Mouse (Mus musculus): ENCODE measurements around the gene Spata33. TPM values are rescaled to one million over a fixed set of nuclear protein-coding genes. Genes with fewer than 3 reads are reported as not detected.
"Not testable (repeated sequence)": the region's sequence is repeated elsewhere in the genome, so short reads cannot be mapped to it uniquely, and the experiment has no call there.

The Spata33 gene
- 1 to 10 TPM; 6.0 to 7.9 (median 6.2) TPM for total RNA-seq (2022)

DNA sequence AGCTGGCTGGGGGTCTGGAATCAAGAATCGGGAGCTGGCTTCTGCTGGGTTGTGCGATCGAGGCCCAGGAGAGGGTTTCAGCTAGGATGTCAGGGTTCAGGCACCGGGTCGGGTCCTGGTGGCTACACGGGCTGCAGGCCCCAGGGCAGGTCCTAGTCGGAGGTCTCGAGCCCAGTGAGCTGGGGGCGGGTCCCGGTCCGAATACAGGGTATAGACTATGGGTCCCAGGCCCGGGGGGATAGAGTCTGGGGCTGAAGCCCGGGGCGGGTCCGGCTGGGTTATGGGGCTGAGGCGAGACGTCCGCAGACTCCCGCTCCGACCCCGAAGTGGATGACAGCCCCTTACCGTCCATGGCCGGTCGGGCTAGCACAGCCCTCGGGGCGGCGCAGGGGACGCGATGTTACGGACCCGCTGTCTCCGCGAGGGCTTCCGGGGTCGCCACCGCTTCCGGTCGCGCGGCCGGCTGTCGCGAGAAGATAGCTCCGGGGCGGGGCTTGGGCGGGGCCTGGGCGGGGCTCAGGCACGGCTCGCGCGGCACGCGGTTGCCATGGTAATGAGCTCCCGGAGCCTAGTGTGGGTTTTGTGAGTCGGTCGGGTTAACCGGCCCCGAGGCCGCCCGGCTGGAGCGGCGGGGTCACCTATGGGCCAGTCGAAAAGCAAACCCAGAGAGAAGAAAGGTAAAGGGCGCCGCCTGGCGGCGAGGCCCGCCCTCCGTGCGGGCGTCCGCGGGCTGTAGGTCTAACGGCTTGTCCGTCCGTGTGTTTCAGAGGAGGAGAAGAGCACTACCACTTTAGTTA lies at the start of gene Spata33, which contains the start of gene Chmp1a:
Spata33 (plus strand) TSS at position 512 of the 797 bp plus-strand sequence.
Chmp1a (minus strand) TSS at position 443 of the 797 bp plus-strand sequence.
- DNase-seq (ENCODE audit: low spot score in 2 of 2): peak; percentile 72 to 87

DNA sequence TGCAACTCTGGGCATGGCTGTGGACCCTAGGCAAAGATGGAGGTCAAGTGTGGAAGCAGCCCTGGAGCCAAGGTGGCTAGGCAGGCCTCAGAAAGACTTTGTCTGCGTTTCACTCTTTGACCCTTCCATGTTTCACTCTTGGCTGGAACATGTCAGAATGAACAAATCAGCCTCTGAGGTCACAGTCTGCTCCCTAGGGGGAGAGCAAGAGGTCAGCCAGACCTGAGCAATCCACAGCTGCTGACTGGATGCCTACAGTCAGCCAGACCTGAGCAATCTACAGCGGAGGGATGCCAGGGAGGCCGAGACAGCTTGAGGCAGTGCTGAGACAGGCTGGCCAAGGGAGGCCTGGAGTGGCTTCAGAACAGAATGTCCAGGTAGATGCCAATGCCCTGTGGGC lies 31.2 kb upstream of the Spata33 start:
- no peak for DNase-seq (ENCODE audit: low spot score in 2 of 2)

DNA sequence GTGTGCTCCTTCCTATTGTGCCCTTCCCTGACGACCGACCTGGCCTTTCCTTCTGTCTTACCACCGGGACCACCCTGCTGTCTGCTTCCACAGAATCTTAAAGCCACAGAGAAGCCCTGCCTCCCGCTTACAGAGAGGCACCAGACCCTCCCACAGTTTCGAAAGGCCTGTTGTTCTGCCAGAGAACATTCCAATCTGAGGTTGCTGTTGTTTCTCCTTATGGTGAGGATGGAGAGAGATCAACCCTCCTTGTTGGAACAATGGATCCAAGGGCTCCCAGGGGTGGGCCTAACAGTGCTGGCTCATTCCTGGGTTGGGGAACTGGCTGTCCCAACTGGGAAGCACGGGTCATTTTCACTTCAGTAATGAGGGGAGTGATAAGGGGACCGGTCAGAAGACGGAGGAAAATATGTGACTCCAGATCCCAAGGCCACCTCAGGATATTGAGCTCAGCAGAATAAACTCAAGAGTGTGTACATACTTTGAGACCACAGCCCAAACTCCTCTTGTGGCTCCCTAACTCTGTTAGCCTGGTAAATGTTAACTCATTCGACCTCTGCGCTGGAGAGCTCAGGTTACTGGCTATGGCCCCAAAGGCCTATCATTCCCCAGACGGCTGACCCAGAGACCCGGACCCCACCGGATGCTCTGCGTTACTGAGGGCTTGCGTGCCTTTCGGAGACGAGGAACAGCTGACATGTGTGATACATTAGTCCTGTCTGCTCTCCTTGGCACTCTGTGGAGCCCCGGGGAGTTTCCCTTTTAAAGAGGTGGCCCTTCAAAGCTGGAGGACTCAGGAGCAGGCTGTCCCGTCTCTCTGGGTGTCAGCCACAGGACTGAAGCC lies 26.8 kb upstream of the Spata33 start, which contains the start of gene Dpep1:
Dpep1 (plus strand) TSS at position 677 of the 844 bp plus-strand sequence.
- no peak for DNase-seq (ENCODE audit: low spot score in 2 of 2)

DNA sequence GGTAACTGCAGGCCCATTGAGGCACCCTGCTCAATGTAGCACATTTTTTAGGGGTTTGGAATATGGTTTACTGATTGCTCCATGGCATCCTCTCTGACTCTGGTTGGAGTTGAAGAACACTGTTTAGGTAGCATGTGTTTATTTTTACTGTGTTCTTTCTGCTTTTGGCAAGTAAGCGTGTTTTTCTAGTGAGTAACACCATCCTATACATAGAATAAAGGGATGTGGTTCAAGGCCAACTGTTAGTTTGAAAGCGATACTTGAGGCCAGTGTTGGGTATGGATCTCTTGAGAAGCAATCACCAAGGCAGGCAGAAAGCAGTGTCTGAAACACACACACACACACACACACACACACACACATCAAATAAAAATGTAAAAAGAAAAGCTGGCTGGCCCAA lies 24.6 kb upstream of the Spata33 start:
- no peak for DNase-seq (ENCODE audit: low spot score in 2 of 2)

DNA sequence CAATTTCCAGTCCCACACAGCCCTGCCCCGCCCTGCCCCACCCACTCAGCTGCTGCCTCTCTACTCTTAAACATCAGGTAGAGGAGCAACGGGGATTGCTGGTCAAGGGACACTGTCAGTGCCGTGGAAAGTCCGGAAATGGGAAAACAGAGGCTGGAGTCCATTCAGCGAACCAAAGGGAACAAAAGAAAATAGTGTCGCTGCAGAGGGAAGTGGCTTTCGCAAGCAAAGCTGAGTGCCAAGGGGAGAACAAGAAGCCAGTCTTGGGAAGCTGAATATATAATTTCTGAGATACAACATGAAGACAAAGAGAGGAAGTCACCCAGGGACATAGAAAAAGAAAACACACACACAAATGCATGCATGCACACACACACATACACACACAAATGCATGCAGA lies 23.8 kb upstream of the Spata33 start:
- no peak for DNase-seq (ENCODE audit: low spot score in 2 of 2)

DNA sequence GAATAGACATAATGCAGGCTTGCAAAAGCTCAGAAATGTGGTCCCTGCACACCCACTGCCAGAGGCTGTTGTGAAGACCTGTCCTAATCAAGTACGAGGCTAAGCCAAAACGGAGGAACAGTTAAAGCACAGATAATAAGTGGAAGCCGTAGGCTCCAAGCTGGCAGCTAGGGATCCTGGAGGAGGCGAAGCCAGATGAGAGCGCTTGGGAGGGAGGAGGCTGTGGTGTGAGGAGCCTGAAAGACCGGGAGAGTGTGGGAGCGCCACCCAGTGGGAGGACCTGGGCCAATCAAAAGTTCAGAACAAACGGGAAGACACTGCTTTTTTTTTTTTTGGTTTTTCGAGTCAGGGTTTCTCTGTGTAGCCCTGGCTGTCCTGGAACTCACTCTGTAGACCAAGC lies 22.0 kb upstream of the Spata33 start:
- DNase-seq (ENCODE audit: low spot score in 2 of 2): peak; percentile 62

DNA sequence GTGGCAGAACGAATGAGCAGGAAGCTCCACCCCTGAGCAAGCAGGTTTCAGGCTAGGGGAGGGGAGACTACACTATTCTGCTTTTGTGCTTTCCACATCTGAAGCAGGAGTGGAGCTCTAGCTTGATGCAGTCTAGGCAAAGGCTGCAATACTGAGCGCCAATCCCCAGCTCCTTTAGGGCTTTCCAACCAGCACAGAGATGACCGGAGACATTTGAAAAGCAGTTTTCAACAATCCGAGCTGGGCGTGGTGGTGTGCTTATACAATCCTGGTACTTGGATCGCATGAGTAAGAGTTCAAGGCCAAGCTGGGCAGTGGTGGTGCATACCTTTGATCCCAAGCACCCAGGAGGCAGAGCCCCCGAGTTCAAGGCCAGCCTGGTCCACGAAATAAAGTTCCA lies 20.7 kb upstream of the Spata33 start:
- DNase-seq (ENCODE audit: low spot score in 2 of 2): no peak

DNA sequence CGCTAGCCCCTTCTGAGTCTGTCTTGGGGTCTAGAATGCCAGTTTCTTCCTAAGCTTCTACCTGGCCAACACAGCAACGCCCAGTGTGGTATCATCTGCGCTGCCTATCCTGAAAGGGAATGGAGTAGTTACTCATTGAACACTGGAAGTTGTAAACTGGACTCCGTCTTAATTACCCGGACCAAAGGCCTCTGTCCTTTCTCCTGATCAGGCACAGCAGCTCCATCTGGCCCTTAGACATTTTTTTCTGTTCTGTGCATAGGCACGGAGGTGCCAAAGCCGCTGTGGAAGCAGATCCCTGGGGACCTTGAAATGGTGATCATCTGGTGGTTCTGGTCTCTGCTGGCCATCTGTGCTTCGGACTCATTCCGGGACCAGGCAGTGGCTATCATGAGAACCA lies 18.9 kb upstream of the Spata33 start:
- DNase-seq (ENCODE audit: low spot score in 2 of 2): no peak

DNA sequence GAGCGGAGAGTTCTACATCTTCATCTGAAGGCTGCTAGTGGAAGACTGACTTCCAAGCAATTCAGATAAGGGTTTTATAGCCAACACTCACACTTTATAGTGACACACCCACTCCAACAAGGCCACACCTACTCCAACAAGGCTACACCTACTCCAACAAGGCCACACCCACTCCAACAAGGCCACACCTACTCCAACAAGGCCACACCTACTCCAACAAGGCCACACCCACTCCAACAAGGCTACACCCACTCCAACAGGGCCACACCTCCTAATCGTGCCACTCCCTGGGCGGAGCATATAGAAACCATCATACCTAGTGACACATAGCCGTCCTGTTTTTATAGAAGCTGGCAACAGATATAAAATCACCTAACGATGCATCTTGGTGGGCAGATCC lies 15.6 kb upstream of the Spata33 start:
- DNase-seq (ENCODE audit: low spot score in 2 of 2): not testable (repeated sequence)

DNA sequence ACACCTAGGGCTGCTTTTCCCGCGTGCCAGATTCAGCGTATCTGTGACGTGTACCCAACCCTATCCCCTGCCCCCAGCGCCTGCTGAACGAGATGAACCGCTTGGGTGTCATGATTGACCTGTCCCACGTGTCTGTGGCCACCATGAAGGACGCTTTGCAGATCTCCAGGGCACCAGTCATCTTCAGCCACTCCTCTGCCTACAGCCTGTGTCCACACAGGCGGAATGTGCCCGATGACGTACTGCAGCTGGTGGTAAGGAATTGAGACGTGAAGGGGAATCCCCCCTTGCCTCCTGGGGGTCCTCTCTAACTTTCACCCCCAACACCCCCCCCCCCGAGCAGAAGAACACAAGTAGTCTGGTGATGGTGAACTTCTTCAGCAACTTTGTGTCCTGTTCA lies 12.8 kb upstream of the Spata33 start:
- DNase-seq (ENCODE audit: low spot score in 2 of 2): no peak

DNA sequence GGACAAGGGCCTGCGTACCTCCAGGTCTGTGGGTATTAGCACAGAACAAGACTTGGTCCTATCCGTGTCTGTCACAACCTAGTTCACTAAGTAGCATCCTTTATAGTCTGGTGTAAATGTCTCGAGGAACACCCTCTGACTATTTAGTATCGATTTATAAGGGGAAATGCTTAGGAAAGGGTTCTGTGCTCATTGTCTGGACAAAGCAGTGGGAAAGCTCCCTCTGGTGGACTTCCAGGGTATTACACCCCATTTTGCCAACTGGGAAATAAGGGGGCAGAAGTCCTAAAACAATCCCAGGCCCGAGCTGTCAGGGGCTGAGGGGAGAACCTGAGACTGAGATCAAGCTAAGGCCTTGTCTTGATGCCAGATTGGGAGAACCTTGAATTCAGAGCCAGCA lies 10.3 kb upstream of the Spata33 start:
- DNase-seq (ENCODE audit: low spot score in 2 of 2): peak in 1 of 2 experiments; percentile 64

DNA sequence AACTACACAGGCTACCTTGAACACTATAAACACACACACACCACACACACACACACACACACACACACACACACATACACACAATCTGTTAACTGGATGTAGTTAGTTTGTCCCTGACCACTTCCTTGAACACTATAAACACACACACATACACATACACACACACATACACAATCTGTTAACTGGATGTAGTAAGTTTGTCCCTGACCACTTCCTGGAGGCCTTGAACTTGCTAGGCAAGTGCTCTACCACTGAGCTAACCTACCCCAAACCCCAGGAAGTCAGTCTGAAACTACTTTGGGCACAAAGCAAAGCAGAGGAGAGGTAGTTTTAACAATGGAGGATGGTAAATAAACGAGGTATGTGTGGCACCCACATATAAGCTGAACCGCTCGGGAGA lies 9.1 kb upstream of the Spata33 start:
- no peak for DNase-seq (ENCODE audit: low spot score in 2 of 2)

DNA sequence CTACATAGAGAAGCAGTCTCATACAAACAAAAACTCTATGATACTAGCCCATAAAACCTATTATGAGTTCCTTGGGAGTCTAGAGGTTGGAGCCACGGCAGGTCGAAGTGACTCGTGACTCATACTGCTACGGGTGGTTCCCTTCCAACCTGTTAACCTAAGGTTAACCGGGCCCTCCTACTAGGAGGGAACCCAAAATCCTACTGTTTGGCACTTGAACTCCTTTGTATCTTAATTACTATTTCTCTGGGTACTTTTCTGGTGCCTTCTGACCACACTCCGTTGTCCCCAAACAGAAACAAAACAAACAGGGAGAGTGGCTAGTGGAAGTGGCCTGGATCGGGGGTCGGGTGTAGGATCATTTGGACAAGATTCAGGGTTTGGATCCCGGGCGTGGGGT lies 756 bp upstream of the Spata33 start:
- DNase-seq (ENCODE audit: low spot score in 2 of 2): no peak

DNA sequence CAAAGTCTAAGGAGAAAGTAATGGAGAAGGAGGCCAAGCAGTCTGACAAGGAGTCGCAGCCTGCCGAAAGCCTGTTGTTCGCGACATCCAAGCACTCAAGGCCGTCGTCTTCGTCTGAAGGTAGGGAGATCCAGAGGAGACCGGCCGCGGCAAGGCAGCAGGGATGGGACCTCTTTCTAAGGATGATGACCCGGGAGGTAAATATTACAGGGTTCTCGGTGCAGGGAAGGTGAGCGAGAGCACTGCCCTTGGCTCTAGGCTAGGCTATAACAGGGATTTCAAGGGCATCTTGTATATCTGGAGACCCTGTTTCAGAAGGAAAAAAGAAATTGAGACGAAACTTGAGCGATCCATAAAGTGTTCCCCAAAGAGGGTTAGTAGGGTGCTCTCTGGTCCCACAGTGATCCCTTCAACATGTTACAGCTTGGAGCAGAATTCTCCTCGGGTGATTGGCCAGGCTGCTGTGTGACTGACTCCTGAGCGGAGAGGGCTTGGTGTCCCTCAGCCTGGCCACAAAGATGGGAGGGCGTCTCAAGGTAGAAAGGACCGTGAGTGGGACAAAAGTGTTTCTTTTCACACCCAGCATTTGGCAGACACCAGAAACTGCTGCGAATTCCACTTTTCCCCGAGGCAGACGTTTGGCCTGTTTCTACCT lies 613 bp downstream of the Spata33 start:
- DNase-seq (ENCODE audit: low spot score in 2 of 2): no peak

DNA sequence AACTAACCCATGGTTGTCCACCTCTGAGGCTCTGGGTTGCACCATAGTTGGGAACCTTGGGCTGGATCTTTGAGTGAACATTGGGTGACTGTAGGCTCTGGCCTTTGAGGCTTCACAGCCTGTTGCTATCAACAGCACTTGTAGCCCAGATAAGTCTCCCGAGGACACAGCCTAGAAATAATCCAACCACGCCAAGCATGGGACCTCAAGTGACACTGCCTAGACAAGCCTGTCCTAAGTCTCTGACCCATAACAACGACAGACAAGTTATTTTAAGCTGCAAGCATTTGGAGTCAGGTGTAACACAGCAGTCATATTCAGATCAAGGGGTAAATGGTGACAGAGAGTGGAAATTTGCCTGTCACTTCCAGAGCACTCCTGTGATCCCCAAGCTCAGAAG lies 2.8 kb downstream of the Spata33 start:
- no peak for DNase-seq (ENCODE audit: low spot score in 2 of 2)

DNA sequence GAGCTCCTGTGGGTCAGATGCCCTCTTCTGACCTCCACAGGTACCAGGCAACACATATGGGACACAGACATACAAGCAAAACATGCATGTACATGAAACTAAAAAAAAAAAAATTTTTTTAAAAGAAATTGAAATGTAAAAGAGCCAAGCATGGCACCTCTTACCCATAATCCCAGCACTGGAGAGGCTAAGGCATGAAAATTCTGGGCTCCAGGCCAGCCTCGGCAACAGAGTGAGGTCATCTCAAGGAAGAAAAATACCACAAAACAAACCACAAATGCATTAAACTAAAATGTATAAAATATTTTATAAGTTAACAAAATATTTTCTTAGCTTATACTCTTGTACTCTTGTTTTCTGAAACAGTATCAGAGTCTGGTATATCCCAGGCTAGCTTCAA lies 8.3 kb downstream of the Spata33 start:
- DNase-seq (ENCODE audit: low spot score in 2 of 2): no peak

DNA sequence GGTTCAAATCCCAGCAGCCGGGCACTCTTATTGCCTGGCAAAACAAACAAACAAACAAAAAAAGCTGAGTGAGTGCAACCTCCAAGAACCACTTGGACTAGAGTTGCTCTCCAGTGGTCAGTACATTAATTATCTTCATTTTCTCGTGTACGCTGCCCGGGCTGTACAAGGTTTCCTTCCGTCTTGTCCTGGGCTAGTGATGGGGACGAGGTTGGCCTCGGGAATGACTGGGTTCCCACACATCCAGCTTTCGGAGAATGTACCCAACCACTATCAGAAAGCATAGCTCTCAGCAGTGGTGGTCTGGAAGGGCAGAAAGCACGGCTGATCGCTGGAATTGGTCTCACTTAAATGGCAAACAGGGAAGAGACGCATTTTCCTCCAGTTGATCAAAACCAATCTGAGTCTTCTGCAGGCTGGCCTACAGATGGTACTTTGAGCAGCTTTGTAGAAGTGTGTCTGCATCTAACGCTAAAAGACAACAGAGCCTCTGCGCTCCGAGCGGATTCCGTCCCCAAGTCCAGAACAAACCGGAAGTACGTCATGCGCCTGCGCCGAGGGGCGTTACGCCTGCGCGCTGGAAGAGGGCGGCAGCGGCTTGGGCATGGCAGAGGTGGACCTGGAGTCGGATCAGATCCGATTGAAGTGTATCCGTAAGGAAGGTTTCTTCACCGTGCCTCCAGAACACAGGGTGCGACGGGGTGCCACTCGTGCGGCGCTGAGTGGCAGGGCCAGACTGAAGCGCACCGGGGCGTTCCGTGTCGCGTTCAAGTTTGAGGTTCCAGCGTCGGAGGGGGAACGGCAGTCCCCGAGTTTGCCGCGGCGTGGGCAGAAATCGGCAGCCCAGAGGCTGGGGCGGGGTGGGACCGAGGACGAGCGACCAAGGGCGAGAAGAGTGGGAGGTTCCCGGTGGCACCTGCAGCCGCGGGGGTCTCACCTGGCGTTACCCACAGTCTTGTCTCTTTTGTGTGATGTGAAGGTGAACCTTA lies 11.9 kb downstream of the Spata33 start, which contains the start of gene Cdk10:
Cdk10 (plus strand) TSS at position 565 of the 989 bp plus-strand sequence.
- DNase-seq (ENCODE audit: low spot score in 2 of 2): peak; percentile 89 to 95

DNA sequence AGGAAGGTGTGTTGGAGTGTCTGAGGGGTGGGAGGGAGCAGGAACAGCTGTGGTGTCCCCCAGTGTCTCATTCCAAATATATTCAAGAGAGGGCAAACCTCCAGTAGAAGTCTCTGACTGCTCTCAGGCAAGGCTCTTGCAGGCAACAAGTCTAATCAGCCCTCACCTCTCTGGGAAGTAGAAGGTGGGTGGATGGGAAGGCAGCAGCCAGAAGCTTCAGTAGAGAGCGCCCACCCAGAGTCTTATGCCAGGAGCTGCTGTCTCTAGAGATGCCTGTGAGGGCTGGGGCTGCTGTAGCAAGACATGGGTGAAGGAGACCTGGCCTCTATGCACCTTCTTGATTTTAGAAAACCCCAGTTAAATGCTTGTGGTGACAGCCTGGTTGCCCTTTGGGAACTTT lies 15.8 kb downstream of the Spata33 start:
- DNase-seq (ENCODE audit: low spot score in 2 of 2): peak in 1 of 2 experiments; percentile 41

DNA sequence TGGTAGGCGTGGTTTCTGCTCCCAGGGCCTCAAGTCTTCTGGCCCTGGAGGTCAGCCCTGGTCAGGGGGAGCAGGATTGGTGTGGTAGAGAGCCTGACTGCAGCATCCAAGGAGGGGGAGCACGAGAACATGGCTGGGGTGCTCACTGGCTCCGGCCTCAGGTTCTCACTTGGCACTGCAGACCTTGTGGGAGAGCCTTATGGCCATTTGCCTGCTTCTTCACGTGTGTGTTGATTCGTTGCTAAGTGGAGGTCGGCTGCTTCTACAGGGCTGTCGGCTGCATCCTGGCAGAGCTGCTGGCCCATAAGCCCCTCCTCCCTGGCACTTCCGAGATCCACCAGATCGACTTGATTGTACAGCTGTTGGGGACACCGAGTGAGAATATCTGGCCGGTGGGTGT lies 17.7 kb downstream of the Spata33 start:
- DNase-seq (ENCODE audit: low spot score in 2 of 2): not testable (repeated sequence)

DNA sequence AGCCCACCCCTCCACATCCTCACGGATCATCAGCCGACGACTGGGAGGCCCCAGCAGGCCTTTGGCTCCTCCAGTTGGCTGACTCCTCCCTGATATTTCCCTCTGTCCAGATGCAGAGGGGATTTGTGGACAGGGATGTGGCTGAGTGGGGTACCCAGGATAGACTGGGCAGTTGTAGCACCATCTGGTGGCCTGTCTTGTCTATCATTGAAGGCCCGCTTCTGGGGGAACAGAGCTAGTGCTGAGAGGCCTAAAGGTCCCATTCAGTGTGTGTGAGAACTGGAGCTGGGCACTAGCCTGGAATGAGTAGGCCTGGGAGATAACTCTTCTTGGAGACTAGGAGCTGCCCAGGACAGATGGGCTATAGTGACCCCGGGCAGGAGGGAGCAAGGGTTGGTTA lies 19.1 kb downstream of the Spata33 start:
- no peak for DNase-seq (ENCODE audit: low spot score in 2 of 2)

All from left cerebral cortex, adult 8-10 months (tissue).